Mouse (Mus musculus) adrenal gland, postnatal 14 days (tissue): ENCODE data around the gene Urad. TPM values are rescaled to one million over a fixed set of nuclear protein-coding genes. Genes with fewer than 3 reads are reported as not detected.

Experiments
- DNase-seq: peaks from one replicate; pipeline ENCODE4 v3.0.0; 2021; ENCODE audit warnings: mixed read lengths
- total RNA-seq: library from RNA; stranded (reverse); gene quantifications from 2 replicates; pipeline ENCODE4 v1.2.3, GENCODE M21; 2021

The Urad gene
- total RNA-seq, 1 experiment from 2014 or later, result 12.9 TPM

- DNase-seq, result peak; percentile 87
Observed at GRCm38 (mm10) chr5:147323237-147323917, 1.1 kb upstream of the Urad start.

GRCm38 (mm10) chr5:147319653-147320052 is 2.6 kb downstream of the Urad start:
- DNase-seq, result peak; percentile 50

DNA sequence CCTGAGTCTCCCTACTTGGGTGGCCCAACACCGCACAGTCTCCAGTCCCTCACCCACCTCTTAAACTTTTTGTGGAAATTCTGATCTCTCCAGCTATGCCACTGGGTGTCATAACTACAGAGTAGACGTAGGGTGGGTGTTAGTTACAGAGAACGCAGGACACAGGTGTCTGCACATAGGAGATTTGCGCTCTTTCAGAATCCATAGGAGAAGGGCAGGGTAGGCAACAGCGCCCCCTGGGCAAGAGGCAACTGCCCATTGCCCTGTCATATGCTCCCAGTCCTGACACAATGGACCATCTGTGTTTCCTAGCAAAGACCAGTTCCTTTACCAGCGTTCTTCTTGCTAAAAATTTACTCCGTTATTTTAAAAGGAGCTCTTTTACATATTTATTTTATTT is 4.2 kb downstream of the Urad start:
- DNase-seq, result no peak

- no peak for DNase-seq
Observed at GRCm38 (mm10) chr5:147317321-147317720, 4.9 kb downstream of the Urad start.

DNA sequence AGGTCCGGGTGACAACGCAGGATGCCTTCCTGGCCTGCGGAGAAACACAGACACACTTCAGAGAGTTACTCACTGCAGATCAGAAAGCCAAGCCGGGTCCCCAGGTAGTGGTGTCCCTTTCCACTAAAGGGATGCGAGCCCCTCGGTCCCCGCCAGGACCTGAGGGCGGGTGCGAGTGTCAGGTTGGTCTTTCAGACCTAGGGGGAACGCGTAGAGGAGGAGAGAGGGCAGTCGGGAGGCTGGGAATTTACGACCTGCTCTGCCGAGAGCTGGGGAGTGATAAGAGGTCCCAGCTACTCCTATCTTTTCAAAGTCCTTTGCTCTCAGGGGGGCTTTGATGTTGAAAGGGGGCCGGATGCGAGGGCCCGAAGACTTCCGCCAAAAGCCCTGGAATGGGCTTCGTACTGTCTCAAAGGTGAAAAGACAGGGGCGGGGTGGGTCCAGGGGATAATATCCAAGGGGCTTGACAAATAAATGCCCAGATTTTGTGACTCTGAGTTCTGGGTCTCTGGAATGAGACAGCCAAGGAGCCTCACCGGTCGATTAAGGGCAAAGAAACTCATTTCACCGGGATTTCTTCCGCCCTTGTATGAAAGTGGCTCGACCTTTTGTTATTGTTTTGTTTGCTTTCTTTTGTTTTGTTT is 6.7 kb downstream of the Urad start:
- DNase-seq, result no peak

DNA sequence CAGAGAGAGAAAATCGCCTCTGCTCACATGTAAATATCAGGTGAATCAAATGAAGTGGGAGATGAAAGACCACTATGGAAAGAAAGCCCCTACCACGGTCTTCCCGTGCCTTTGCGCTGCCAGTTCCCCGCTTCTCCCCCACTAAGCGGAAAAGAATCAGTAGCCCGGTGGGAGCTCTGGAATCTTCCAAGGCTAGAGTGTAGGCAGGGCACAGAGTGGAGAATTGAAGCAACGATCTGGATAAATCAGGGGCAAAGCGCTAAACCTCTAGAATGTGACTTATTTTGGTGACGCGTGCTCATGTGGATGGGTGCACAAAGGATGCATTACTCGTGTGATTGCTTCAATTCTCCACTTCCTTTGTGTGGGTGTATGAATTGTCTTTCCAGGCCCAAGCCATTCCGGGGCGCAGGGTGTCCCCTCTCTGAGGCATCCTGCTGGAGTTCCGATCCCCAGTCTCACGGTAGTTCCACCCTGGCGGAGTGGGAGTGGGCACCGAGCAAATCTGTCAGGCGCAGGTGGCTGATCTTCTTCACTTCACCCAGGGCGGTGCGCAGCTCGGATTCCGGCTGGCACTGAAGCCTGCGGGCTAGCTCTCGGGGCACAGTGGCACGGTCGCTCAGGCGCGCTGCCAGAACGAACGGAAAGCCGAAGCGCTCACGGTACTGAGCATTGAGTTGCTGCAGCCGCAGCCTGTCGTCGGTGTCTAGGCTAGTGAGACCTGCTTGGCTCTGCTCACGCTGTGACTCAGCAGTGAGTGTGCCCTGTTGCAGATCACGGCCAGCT is 7.4 kb downstream of the Urad start:
- DNase-seq, result peak; percentile 55

DNA sequence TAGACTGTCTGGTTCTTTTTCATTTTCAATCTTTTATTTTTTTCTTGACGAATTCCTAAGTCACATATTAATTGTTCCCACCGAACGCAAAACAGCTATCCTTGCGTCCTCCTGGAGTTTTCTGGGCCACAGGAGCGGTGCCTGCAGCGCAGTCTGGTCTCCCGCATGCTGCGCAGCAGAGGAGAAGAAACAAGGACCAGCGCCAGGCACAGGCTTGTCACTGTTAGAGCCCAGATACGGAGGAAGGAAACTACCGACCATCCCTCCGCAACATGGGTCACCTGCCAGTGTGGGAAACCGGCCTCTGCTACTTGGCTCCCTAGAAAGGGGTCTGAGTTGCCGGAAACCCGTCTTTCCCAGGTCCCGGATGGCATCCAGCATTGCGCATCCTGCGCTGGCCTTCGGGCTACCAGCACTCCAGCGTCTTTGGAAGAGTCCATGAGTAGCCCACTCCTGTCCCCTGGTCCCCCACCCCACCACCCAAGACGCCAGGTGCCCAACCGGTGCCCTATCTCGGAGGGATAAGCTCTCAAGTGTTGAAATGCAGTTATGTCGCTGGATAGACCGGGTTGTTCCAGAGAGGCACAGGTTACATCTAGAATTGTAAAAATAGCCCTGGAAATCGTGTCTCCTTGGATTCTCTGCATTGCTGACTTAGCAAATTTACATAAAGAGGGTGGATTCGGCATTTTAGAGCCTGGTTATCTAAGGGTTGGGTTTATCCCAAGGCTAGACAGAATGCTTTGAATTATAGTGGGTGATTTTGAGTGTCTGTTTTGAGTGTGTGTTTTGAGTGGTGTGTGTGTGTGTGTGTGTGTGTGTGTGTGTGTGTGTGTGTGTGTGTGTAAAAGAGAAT is 9.2 kb downstream of the Urad start:
- no peak for DNase-seq

DNA sequence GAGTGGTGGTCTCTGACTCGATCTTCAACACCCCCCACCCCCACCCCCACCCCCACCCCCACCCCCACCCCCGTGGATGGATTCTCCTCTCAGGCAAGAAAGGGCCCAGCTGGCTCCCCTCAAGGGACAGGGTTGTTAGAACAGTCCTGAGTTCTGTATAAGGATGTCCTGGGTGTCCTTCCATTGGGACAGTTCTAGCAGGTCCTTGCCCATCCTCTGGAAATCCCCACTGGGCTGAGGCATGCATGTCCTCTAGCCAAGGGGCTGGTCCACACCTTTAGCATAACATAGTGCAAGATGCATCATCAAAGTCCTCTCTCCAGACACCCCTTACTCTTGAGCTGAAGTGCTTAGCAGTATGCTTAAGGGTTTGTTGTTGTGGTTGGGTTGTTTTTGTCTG is 12.5 kb downstream of the Urad start:
- no peak for DNase-seq

DNA sequence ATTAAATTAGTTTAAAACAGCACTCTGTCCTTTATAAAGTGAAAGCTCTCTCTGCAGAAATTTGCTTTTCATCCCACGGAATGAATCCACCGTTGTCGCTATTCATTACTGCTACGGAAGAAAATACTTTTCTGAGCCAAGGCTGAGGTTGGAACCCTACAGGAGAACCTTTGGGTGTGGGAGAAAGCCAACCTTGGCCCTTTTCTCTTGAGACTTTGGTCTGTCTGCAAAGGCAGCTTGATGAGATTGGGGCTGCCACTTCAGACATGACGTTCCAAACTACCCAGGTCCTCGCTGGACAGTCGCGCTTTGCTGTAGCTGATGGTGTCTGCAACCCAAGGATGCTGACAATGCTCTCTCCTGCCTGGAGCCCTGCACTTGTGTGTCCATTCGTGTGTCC is 13.8 kb downstream of the Urad start:
- no peak for DNase-seq

DNA sequence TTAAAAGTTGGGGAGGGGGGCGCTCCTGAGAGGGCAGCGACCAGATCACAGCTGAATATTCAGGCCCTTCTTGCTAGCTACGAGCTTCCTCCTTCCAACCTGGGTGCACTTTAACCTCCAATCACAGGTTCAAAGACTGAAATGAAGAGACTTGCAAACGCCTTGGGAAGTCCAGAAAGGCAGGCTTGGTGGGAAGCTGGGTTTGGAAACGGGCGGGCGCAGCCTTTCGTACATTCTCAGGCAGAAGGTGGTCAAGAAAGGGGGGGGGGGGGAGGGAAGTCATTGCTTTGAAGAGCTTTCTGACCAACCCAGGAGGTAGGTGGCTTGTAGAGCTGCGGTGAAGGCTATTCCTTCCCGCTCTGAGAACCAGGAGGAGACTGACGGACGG is 14.8 kb downstream of the Urad start:
- no peak for DNase-seq

DNA sequence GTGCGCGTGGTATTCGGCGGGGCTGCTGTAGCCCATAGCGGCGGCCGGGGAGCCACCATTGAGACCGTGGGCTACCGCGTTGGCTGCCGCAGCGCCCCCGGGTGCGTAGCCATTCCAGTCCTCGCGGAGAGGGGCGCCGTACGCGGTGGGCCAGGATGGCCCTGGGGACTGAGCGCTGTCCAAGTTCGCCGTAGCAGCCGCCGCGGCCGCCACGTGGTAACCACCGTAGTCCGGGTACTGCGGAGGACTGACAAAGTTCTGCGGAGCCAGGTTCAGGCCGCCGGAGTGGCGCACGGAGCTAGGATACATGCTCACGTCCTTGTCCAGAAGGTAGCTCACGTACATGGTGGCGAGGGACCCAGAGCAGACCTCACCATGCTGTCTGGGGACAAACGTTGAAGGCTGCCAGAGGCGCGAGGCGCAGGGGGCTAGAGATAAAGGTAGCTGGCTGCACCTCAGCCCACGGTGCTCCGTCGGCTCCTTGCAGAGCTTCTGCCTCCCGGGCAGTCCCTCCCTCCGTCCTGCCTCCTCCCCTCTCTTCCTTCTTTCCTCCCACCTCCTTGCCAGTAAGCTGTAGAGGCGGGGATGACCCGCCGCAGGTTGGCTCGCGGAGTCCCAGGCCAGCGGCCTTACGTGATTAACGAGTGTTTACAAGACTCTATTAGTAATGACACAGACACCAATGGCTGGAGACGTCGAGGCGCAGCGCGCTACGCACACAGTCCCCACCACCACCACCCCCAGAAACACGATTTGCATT is 15.4 kb downstream of the Urad start, which contains the start of gene Cdx2:
Gene Cdx2, minus strand, starts transcription at position 633 of the 760 bp plus-strand sequence.
- DNase-seq, result no peak

GRCm38 (mm10) chr5:147305856-147306637 is 16.2 kb downstream of the Urad start:
- DNase-seq, result no peak

DNA sequence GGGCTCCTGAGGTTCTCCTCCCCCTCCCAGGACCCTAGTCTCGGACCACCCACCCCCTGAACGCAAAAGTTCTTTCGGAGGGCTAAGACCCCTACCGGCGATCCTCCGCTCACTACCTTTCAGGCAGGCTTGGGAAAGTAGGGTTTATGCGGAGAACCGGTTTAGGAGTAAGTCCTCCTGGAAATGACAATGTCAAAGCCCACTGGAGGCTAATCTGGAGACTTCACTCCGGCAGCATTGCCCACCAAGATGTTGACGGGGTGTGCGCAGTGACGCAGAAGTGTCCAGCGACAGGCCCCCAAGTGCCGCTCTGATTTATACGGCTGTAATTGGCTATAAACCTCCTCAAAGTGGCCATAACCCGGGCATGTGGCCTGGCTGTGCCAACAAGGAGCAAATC is 17.1 kb downstream of the Urad start:
- no peak for DNase-seq

GRCm38 (mm10) chr5:147304276-147305155 is 17.7 kb downstream of the Urad start:
- no peak for DNase-seq

GRCm38 (mm10) chr5:147302746-147303400 is 19.4 kb downstream of the Urad start:
- DNase-seq, result no peak

DNA sequence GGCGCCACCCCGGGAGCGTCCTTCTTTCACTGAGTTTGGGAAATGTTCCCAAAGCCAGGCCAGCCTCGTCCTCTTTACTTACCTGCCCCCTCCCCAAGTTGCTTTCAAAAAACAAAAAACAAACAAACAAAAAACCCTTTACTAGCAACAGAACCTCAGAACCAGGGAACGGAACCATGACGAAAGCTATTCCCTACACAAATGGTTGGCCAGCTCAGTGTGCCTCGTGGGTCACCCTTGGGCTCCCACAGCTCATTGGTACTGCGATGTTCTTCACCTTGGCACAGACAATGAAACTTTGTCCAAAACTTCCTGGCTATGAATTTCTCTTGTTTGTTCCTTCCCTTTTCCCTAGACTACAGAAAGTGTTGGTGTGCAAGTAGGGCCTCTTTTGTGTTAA is 20.1 kb downstream of the Urad start:
- no peak for DNase-seq

DNA sequence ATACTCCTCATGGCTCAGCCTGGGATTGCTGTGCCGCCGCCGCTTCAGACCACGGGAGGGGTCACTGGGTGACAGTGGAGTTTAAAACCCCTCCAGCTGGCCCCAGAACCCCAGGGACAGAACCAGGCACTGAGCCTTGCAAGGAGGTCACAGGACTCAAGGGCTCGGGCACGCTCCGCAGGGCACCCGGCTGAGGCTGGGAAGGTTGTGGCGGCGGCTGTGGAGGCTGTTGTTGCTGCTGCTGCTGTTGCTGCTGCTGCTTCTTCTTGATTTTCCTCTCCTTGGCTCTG is 20.5 kb downstream of the Urad start:
- no peak for DNase-seq

DNA sequence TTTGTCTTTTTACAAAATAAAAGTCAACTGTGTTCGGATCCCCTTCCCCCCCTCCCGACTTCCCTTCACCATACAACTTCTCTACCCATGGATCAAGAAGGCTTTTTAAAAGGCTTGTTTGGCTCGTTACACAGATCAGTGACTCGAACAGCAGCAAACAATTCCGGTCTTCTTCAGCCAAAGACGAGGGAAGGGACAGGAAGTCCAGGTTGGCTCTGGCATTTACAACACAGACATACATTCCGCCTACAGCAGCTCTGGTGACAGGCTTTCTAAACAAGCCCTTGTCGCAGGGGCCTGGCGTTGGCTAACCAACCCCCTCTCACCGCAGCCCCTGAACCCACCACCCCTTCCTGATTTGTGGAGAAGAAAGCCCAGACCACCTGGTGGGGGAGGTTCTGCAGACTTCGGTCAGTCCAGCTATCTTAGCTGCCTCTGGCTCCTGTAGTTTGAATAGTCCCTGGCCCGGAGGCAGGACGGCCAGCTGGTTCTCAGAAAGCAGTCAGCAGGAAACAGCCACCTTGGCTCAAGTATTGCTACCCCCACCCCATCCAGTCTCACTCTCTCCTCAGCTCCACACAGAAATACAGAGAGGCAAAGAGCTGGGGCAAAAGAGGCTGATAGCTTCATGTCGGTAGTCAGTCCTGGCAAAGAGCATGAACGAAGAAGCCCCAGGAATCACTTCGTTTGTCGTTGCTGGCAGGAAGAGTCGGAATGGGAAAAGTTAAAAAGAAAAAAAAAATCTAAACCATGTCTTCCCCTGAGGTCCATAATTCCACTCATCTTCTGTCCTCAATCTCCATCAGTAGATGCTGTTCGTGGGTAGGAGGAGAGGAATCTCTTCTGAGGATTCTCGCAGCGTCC is 21.1 kb downstream of the Urad start:
- no peak for DNase-seq
